Mouse (Mus musculus) CD4-positive, CD25-positive, alpha-beta regulatory T cell, adult 4 months (primary cell): Measurements from ENCODE around the gene Padi2. TPM values are rescaled to one million over a fixed set of nuclear protein-coding genes. Genes with fewer than 3 reads are reported as not detected.

Experiments used
- ATAC-seq: one replicate; pipeline ENCODE4 v1.8.0; 2017
- polyA plus RNA-seq, 2 experiments: library from polyadenylated mRNA; unstranded; fragments of 100-300 nt; shearing (Covaris generic); gene quantifications; one replicate each; pipeline ENCODE4 v1.2.1; 2017

Gene Padi2
- polyA plus RNA-seq, 2 experiments from 2014 or later, result 11.4 to 13.8 TPM

GRCm38 (mm10) chr4:140925648-140926047, 19.5 kb downstream of the Padi2 start:
- ATAC-seq, result no peak

GRCm38 (mm10) chr4:140928349-140928748, 22.2 kb downstream of the Padi2 start:
- ATAC-seq, result no peak

DNA sequence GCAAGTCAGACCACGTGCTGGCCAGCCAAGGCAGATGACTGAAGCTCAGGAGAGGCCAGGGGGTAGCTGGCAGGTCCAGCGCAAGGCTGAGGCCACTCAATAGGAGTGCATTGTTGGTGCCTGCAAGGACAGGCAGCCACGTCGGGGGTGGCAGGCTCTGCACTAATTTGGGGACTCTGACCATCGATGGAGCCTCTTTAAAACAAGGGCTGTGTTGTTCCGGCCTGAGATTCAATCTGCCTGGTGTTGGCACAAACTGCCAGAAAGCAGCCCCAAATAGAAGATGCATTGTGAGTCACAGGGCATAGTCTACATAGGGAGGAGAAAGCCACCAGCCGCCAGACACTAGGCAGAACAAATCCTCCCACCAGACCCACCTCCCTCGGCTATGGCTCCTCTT, 23.6 kb downstream of the Padi2 start:
- no peak for ATAC-seq

GRCm38 (mm10) chr4:140930900-140931470, 24.8 kb downstream of the Padi2 start:
- no peak for ATAC-seq

- no peak for ATAC-seq
Observed at GRCm38 (mm10) chr4:140935643-140936042, 29.5 kb downstream of the Padi2 start.

DNA sequence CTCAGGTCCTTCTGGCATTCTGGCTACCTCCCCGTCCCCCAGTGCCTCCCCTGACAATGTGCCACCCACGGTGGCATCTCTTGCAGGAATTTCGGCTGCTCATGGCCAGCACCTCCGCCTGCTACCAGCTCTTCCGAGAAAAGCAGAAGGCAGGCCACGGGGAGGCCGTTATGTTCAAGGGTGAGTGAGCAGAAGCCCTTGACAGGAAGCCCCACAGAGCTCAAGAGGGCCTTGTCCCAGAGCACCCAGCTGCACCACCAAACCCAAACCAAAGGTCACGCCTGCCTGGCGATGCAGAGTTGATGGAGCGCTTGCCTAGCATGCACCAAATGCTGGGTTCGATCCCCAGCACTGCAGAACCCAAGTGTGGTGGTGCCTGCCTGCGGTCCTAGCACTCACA, 38.2 kb downstream of the Padi2 start:
- ATAC-seq, result no peak

DNA sequence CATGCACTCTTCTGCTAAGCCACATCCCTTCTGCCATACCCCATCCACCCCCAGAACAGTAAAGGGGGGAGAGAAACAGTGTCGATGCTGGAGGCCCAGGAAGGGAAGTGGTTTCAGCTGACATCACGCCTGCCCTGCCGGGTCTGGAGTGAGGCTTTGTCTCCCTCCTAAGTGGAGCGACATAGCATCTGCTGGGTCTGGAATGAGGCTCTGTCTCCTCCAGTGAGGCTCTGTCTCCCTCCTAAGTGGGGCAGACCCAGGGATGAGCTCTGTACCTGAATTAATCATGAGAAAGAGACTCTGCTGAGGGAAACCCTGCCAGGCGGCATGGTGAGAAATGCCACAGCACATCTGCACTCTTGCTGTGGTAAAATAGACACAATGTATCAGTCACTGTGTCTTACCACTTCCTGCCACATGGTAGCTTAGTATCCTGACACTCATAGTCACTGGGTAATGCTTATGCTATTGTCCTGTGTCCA, 38.9 kb downstream of the Padi2 start:
- peak; percentile 78 for ATAC-seq

DNA sequence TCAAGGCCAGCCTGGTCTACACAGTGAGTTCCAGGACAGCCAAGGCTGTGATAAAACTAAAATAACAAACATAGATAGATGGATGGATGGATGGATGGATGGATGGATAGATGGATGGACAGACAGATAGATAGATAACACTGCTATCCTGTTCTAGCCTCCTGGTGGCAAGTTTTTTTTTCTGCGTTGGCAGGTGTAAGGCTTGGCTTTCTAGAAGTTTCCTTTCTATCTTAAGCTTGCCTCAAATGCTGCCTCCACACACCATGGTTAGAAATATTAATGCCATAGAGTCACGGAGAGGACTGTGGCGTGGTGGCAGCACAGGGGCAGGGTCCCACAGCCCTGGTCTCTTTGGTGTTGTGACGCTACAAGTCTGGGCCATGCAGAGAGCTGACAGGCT, 39.4 kb downstream of the Padi2 start:
- no peak for ATAC-seq

DNA sequence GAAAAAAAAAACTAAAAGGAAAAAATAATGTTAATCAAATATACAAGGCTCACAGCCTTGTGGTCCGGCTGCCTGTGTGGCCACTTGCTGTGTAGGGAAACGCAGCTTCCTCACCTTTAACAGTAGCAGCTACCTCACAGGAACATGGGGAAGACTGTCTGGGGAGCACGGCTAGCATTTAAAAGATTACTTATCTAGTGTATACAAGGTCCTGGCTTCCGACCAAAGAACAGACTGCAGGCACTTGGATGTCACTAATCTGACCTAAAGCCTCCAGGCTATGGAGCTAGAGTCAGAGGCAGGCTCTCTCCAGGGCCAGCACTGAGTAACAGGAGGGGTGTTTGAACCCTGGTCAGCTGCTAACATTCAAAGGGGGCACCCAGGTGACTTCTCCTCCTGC, 39.9 kb downstream of the Padi2 start:
- no peak for ATAC-seq

GRCm38 (mm10) chr4:140946580-140947205, 40.5 kb downstream of the Padi2 start:
- no peak for ATAC-seq

DNA sequence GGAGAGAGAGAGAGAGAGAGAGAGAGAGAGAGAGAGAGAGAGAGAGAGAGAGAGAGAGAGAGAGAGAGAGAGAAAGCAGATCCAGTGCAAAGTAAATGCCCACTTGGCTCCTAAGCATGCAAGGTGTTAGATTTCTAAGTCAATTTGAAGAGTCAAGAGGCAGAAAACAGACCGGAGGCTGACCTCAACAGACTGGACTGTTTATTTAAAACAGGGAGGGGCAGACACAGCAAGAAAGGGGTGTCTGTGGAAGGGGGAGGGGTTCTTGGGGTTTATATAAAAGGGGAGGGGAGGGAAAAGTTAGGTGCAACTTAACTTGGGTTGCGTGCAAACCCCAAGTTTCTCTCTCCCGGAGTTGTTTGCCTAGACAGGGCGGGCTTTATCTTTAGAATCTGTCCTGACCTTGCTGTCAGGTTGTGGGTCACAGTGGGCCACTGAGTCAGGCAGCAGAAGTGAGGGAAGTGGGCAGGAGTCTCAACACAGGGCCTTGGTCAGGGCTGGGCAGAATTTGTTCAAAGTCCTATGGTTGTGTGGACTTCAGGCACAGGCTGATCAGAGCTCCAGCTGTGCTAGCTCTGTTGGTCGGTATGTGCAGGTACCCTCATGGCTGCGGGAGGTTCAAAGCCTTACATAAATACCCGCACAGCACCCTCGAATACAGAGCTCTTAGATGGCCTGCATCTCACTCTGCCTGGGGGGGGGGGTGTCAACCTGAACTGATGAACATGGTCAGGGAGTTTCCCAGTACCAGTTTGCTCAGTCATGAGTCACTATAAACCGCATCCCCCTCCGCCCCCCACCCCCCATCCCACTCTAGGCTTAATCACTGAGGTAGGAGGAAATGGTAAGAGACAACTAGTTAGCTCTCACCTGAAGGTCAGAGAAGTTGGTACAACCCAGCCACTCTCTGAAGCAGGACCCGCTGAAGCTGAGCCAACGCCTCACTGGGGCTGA, 41.6 kb downstream of the Padi2 start:
- ATAC-seq, result peak; percentile 58

GRCm38 (mm10) chr4:140948481-140948880, 42.3 kb downstream of the Padi2 start:
- ATAC-seq, result no peak

GRCm38 (mm10) chr4:140949052-140949451, 42.9 kb downstream of the Padi2 start:
- ATAC-seq, result no peak

DNA sequence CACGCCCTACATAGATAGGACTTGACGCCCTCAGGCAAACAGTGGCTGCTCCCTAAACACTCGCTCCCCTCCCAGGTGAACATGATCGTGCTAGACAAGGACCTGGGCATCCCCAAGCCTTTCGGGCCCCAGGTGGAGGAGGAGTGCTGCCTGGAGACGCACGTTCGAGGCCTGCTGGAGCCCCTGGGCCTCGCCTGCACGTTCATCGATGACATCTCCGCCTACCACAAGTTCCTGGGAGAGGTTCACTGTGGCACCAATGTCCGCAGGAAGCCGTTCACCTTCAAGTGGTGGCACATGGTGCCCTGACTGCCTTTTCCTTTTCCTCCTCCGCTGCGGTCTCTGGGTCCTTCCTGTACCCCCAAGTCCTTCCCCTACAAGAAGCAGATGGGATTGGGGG, 43.5 kb downstream of the Padi2 start:
- ATAC-seq, result no peak

DNA sequence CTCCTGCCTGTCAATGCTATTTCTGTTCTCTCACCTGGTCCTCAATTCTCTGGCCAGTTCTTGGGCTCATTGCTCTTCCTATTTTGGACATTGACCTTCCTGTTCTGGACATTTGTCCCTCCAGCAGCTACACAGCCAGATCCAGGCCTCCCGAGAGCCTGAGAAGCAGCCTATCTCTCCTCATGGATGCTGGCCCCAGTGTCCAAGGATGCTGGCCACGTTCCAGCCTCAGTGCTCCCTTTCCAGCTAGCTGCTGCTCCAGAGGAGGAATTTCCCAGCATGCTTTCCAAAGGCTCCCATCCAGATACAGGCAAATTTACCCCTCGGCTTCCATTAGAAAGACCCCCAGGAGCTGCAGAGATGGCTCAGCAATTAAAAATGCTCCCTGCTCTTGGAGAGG, 44.4 kb downstream of the Padi2 start:
- no peak for ATAC-seq

GRCm38 (mm10) chr4:140951861-140952641, 45.9 kb downstream of the Padi2 start:
- peak; percentile 39 for ATAC-seq

GRCm38 (mm10) chr4:140957131-140957702, 51.1 kb downstream of the Padi2 start:
- no peak for ATAC-seq

- peak; percentile 33 for ATAC-seq
Observed at GRCm38 (mm10) chr4:140957725-140958124, 51.6 kb downstream of the Padi2 start.

GRCm38 (mm10) chr4:140958319-140958718, 52.2 kb downstream of the Padi2 start:
- ATAC-seq, result no peak

DNA sequence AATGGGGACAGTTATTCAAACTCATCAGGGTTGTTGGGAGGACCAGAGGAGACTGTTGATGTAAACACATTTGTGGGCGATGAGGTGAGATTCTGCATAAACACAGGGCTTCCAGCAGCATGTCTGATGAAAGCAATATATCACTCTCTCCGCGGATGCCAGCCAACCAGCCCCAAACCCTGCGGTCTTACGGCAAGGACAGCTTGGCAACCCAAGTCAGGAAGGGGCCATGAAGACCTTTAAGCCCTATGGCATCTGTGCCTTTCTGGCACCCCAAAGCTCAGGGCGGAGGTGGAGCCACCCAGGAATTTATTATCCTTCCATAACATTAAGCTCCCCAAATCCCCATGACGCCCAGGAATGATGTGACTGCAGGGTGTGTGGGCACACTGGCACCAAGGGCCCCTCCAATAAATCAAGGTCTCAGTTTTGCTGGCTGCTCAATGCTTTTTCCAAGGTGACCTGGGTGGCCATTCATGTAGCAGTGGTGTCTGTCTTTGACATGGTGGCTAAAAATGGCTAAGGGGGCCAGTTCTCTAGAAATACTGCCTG, 53.1 kb downstream of the Padi2 start:
- ATAC-seq, result no peak

GRCm38 (mm10) chr4:140959715-140960479, 53.8 kb downstream of the Padi2 start:
- ATAC-seq, result no peak
